Mouse (Mus musculus): ENCODE results near the gene Cds1. TPM values are rescaled to one million over a fixed set of nuclear protein-coding genes. Genes with fewer than 3 reads are reported as not detected.

Cds1 gene
- polyA plus RNA-seq, 1 experiment from 2014 or later: 8.4 TPM

- Histone ChIP-seq H3K4me2 (ENCODE audit: low read length) (no peak overlapping the region), H3K9me3 (ENCODE audit: control insufficient read depth, low read length) (no peaks in the 10 kb centered on the region), H3K27ac (ENCODE audit: low read depth, low read length) (no peak overlapping the region), H3K9ac (ENCODE audit: low read depth, low read length) (no peak overlapping the region), H3K27me3 (replicated peaks; ENCODE audit: control insufficient read depth, insufficient read depth, low read length) (no peaks in the 10 kb centered on the region), H3K36me3 (ENCODE audit: control insufficient read depth, insufficient read depth, low read length) (no peaks in the 10 kb centered on the region), H3K4me3 (ENCODE audit: low read length) (no peak overlapping the region), H3K4me1 (ENCODE audit: control insufficient read depth, insufficient read depth, low read depth, low read length) (no peaks in the 10 kb centered on the region)
- WGBS: 90% methylated on average over 2 of the region's 2 CpGs
- ATAC-seq: no peak
Measured at GRCm38 (mm10) chr5:101742014-101742413, 22.9 kb upstream of the Cds1 start.

- no peaks in the 10 kb centered on the region for H3K4me1 ChIP-seq (ENCODE audit: control insufficient read depth, insufficient read depth, low read depth, low read length)
- H3K4me3 ChIP-seq (ENCODE audit: low read length): no peak overlapping the region
- no peak overlapping the region for H3K27ac ChIP-seq (ENCODE audit: low read depth, low read length)
- ATAC-seq: no peak
- no peaks in the 10 kb centered on the region for H3K36me3 ChIP-seq (ENCODE audit: control insufficient read depth, insufficient read depth, low read length)
- H3K9ac ChIP-seq (ENCODE audit: low read depth, low read length): no peak overlapping the region
- no peaks in the 10 kb centered on the region for H3K27me3 ChIP-seq (replicated peaks; ENCODE audit: control insufficient read depth, insufficient read depth, low read length)
- H3K4me2 ChIP-seq (ENCODE audit: low read length): no peak overlapping the region
- WGBS: 94% methylated on average over 8 of the region's 8 CpGs
- no peaks in the 10 kb centered on the region for H3K9me3 ChIP-seq (ENCODE audit: control insufficient read depth, low read length)
Measured at GRCm38 (mm10) chr5:101742425-101742824, 22.5 kb upstream of the Cds1 start.

- H3K4me2 ChIP-seq (ENCODE audit: low read length): no peak overlapping the region
Measured at GRCm38 (mm10) chr5:101744886-101745285, 20.0 kb upstream of the Cds1 start.

GRCm38 (mm10) chr5:101753680-101754079 lies 11.2 kb upstream of the Cds1 start:
- Histone ChIP-seq H3K9me3 (ENCODE audit: control insufficient read depth, low read length) (no peaks in the 10 kb centered on the region), H3K27me3 (replicated peaks; ENCODE audit: control insufficient read depth, insufficient read depth, low read length) (no peaks in the 10 kb centered on the region), H3K4me2 (ENCODE audit: low read length) (no peak overlapping the region), H3K36me3 (ENCODE audit: control insufficient read depth, insufficient read depth, low read length) (no peaks in the 10 kb centered on the region), H3K9ac (ENCODE audit: low read depth, low read length) (no peak overlapping the region), H3K27ac (ENCODE audit: low read depth, low read length) (no peak overlapping the region), H3K4me3 (ENCODE audit: low read length) (no peak overlapping the region), H3K4me1 (ENCODE audit: control insufficient read depth, insufficient read depth, low read depth, low read length) (no peaks in the 10 kb centered on the region)
- ATAC-seq: no peak
- WGBS: 68% methylated on average over 1 of the region's 1 CpGs

More at GRCm38 (mm10) chr5:101744886-101745285, 20.0 kb upstream of the Cds1 start:
- no peak overlapping the region for H3K4me3 ChIP-seq (ENCODE audit: low read length)
- WGBS: 86% methylated on average over 6 of the region's 6 CpGs
- H3K4me1 ChIP-seq (ENCODE audit: control insufficient read depth, insufficient read depth, low read depth, low read length): no peaks in the 10 kb centered on the region
- H3K9ac ChIP-seq (ENCODE audit: low read depth, low read length): no peak overlapping the region
- no peaks in the 10 kb centered on the region for H3K36me3 ChIP-seq (ENCODE audit: control insufficient read depth, insufficient read depth, low read length)
- ATAC-seq: no peak
- H3K27ac ChIP-seq (ENCODE audit: low read depth, low read length): no peak overlapping the region
- H3K27me3 ChIP-seq (replicated peaks; ENCODE audit: control insufficient read depth, insufficient read depth, low read length): no peaks in the 10 kb centered on the region
- H3K9me3 ChIP-seq (ENCODE audit: control insufficient read depth, low read length): no peaks in the 10 kb centered on the region

DNA sequence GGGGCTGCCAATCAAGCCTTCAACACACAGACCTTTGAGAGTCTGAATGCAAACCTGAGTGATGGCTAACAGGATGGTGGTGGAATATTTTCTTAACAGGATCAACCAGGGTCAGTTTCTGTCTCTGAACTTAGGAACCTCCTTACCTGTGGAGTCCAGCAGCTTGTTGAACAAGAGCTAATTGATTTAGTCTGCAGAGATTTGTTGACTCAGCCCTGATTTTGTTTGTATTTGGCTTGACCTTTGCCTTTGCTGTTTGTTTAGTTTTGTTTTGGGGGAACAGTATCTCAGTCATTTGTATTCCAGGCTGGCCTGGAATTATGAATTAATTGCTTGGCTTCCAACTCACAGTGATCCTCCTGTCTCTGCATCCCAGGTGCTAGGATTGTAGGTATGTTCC lies 7.3 kb upstream of the Cds1 start:
- Histone ChIP-seq H3K27ac (ENCODE audit: low read depth, low read length) (no peak overlapping the region), H3K9me3 (ENCODE audit: control insufficient read depth, low read length) (no peaks in the 10 kb centered on the region), H3K4me1 (ENCODE audit: control insufficient read depth, insufficient read depth, low read depth, low read length) (no peaks in the 10 kb centered on the region), H3K9ac (ENCODE audit: low read depth, low read length) (no peak overlapping the region), H3K27me3 (replicated peaks; ENCODE audit: control insufficient read depth, insufficient read depth, low read length) (peaks cover 5% of the 10 kb centered on the region; the same call in 1 of the 2 replicates), H3K4me3 (ENCODE audit: low read length) (no peak overlapping the region), H3K4me2 (ENCODE audit: low read length) (no peak overlapping the region), H3K36me3 (ENCODE audit: control insufficient read depth, insufficient read depth, low read length) (no peaks in the 10 kb centered on the region)
- no peak for ATAC-seq

GRCm38 (mm10) chr5:101761685-101762084 lies 3.2 kb upstream of the Cds1 start:
- Histone ChIP-seq H3K36me3 (ENCODE audit: control insufficient read depth, insufficient read depth, low read length) (no peaks in the 10 kb centered on the region), H3K4me1 (ENCODE audit: control insufficient read depth, insufficient read depth, low read depth, low read length) (peaks cover 10% of the 10 kb centered on the region), H3K9ac (ENCODE audit: low read depth, low read length) (no peak overlapping the region), H3K4me3 (ENCODE audit: low read length) (no peak overlapping the region), H3K9me3 (ENCODE audit: control insufficient read depth, low read length) (no peaks in the 10 kb centered on the region), H3K4me2 (ENCODE audit: low read length) (no peak overlapping the region), H3K27ac (ENCODE audit: low read depth, low read length) (no peak overlapping the region), H3K27me3 (replicated peaks; ENCODE audit: control insufficient read depth, insufficient read depth, low read length) (peaks cover 16% of the 10 kb centered on the region)
- 70% methylated on average over 4 of the region's 4 CpGs for WGBS
- no peak for ATAC-seq

GRCm38 (mm10) chr5:101763571-101763970 lies 1.4 kb upstream of the Cds1 start:
- Histone ChIP-seq H3K27me3 (replicated peaks; ENCODE audit: control insufficient read depth, insufficient read depth, low read length) (peaks cover 27% of the 10 kb centered on the region), H3K9ac (ENCODE audit: low read depth, low read length) (no peak overlapping the region), H3K27ac (ENCODE audit: low read depth, low read length) (no peak overlapping the region), H3K4me3 (ENCODE audit: low read length) (no peak overlapping the region), H3K9me3 (ENCODE audit: control insufficient read depth, low read length) (no peaks in the 10 kb centered on the region), H3K4me2 (ENCODE audit: low read length) (no peak overlapping the region), H3K36me3 (ENCODE audit: control insufficient read depth, insufficient read depth, low read length) (no peaks in the 10 kb centered on the region), H3K4me1 (ENCODE audit: control insufficient read depth, insufficient read depth, low read depth, low read length) (peaks cover 11% of the 10 kb centered on the region)
- 32% methylated on average over 2 of the region's 2 CpGs for WGBS
- no peak for ATAC-seq

DNA sequence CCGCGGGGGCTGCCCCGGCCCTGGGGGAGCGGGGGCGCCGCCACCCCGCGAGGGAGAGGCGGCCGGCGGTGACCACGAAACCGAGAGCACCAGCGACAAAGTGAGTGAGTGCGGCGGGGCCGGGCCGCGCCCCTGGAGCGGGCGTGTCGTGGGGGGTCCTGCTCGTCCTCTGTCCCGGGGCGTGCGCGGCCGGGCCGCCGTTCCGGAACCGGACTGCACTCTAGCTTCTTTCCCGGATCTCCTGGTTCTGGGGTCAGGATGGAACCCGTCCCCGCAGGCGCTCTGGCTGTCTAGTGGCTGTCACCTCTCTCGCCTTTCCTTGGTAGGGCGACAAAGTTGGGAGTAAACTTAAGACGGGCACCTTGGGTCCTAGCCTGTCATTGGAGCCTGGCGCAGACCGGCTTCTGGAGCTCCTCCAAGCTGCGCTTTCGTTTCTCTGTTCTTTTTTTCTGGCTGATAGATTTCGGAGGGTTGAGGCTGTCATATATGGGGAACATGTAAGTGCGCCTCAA lies 516 bp downstream of the Cds1 start:
- whole genome bisulfite sequencing: under 1% methylated on average over 45 of the region's 45 CpGs
- Histone ChIP-seq H3K27me3 (replicated peaks; ENCODE audit: control insufficient read depth, insufficient read depth, low read length) (peaks cover 35% of the 10 kb centered on the region), H3K9ac (ENCODE audit: low read depth, low read length) (peak overlapping the region; percentile 83)

GRCm38 (mm10) chr5:101766248-101766647 lies 1.3 kb downstream of the Cds1 start:
- Histone ChIP-seq H3K27me3 (replicated peaks; ENCODE audit: control insufficient read depth, insufficient read depth, low read length) (peaks cover 33% of the 10 kb centered on the region), H3K4me1 (ENCODE audit: control insufficient read depth, insufficient read depth, low read depth, low read length) (peaks cover 11% of the 10 kb centered on the region), H3K9ac (ENCODE audit: low read depth, low read length) (no peak overlapping the region), H3K4me2 (ENCODE audit: low read length) (peak overlapping the region; percentile 2; the same call in 1 of the 2 replicates), H3K9me3 (ENCODE audit: control insufficient read depth, low read length) (no peaks in the 10 kb centered on the region), H3K27ac (ENCODE audit: low read depth, low read length) (no peak overlapping the region), H3K36me3 (ENCODE audit: control insufficient read depth, insufficient read depth, low read length) (no peaks in the 10 kb centered on the region), H3K4me3 (ENCODE audit: low read length) (no peak overlapping the region)
- 40% methylated on average over 6 of the region's 6 CpGs for WGBS
- ATAC-seq: no peak

More for the DNA sequence above, 516 bp downstream of the Cds1 start:
- peak overlapping the region; percentile 80 for H3K4me3 ChIP-seq (ENCODE audit: low read length)
- H3K27ac ChIP-seq (ENCODE audit: low read depth, low read length): no peak overlapping the region
- peak overlapping the region; percentile 98 for H3K4me2 ChIP-seq (ENCODE audit: low read length)
- ATAC-seq: no peak; the same call in 1 of the 2 replicates
- peaks cover 11% of the 10 kb centered on the region for H3K4me1 ChIP-seq (ENCODE audit: control insufficient read depth, insufficient read depth, low read depth, low read length)
- no peaks in the 10 kb centered on the region for H3K36me3 ChIP-seq (ENCODE audit: control insufficient read depth, insufficient read depth, low read length)
- H3K9me3 ChIP-seq (ENCODE audit: control insufficient read depth, low read length): no peaks in the 10 kb centered on the region

DNA sequence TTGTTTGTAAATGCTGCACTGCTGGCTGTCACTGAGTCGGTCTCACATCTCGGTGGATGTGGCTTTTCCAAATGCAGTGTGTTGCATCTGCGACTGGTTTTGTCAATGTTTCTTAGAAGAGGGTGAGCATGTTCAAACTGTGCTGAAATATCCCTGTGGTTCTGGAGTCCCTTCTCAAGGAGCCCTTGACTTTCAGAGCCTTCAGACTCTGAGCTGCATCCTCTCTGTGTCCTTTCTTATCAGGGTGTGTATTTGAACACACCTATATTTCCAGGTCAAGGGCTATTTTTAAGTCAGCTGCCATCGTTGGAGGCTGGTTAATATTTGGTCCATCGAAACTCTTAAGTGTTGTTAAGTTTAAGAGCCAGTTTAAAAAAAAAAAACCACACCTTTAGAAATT lies 2.2 kb downstream of the Cds1 start:
- Histone ChIP-seq H3K9ac (ENCODE audit: low read depth, low read length) (no peak overlapping the region), H3K4me2 (ENCODE audit: low read length) (no peak overlapping the region), H3K36me3 (ENCODE audit: control insufficient read depth, insufficient read depth, low read length) (no peaks in the 10 kb centered on the region), H3K27me3 (replicated peaks; ENCODE audit: control insufficient read depth, insufficient read depth, low read length) (peaks cover 30% of the 10 kb centered on the region), H3K4me3 (ENCODE audit: low read length) (no peak overlapping the region), H3K27ac (ENCODE audit: low read depth, low read length) (no peak overlapping the region), H3K9me3 (ENCODE audit: control insufficient read depth, low read length) (no peaks in the 10 kb centered on the region), H3K4me1 (ENCODE audit: control insufficient read depth, insufficient read depth, low read depth, low read length) (peaks cover 11% of the 10 kb centered on the region)
- no peak for ATAC-seq
- 66% methylated on average over 5 of the region's 5 CpGs for WGBS
